Mouse (Mus musculus) kidney, postnatal 10 days (tissue): ENCODE data around the gene Zfr.

ENCODE experiments used
- DNase-seq: peaks from one replicate; pipeline ENCODE4 v3.0.0; 2021; ENCODE audit warnings: mixed read lengths

Zfr gene

DNA sequence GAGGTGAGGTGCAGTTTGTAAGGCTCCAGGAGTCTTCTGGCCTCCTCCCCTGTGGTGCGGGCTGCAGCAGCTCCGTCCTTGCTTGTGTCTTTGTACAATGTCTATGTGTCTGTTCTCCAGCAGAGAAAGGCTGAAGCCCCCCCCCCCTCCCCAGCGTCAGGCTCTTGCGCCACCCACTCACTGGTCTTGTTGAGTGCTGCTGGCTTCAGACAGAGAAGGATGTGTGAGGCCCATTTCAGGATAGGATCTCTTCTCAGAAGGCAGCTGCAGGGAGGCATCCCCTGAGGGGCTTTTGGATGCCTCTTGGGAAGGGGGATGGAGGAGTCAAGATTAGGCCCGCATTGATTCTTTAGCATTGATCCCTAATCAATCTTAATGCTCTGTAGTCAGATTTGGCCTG lies 100.2 kb downstream of the Zfr start:
- no peak for DNase-seq

DNA sequence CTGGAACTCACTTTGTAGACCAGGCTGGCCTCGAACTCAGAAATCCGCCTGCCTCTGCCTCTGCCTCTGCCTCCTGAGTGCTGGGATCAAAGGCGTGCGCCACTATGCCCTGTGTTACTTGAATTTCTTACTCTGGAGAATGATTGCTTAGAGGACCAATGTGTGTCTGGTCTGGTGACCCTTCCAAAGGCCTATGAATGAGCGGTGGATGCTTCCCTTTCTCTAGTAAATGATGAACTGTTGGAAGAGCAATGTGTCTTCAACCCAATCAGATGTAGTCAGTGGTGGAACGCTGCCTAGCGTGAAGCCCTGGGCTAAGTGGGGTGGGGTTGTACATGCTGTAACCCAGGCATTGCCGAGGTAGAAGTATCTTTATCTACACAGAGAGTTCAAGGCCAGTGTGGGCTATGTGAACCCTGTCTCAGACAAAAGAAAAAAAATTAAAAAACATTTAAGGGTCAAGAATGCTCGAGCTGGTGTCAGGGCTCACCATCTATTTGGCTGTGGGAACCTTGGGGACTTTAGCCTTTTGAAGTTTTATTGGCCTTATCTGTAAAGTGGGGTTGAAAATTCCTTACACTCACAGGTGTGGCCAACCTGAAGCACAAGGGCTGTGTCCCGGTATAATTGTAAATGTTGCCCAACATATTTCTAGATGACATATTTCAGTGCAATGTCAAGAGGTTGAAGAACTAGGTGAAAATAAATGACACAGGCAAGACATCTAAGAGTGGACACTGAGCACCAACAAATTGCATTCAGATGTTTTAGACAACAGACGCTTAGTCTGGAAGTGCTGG lies 101.2 kb downstream of the Zfr start:
- DNase-seq: no peak

DNA sequence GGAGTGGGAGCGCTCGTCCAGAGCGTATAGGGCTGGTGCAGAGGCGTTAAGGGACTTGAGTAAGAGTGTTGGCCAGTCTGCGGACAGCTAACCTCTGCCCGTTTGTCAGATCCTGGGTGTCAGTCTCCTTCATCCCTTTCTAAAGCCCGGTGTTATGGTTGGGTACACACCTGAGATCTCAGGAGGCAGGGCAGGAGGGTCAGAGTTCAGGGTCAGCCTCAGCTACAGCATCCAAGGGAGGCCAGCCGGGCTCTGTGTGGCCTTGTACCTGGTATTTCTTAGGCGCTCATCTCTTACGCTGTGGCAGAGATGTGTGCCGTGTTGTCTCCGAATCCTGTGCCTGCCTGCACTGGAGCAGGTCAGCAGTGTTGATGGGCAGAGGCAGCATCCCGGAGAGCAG lies 103.5 kb downstream of the Zfr start:
- no peak for DNase-seq

DNA sequence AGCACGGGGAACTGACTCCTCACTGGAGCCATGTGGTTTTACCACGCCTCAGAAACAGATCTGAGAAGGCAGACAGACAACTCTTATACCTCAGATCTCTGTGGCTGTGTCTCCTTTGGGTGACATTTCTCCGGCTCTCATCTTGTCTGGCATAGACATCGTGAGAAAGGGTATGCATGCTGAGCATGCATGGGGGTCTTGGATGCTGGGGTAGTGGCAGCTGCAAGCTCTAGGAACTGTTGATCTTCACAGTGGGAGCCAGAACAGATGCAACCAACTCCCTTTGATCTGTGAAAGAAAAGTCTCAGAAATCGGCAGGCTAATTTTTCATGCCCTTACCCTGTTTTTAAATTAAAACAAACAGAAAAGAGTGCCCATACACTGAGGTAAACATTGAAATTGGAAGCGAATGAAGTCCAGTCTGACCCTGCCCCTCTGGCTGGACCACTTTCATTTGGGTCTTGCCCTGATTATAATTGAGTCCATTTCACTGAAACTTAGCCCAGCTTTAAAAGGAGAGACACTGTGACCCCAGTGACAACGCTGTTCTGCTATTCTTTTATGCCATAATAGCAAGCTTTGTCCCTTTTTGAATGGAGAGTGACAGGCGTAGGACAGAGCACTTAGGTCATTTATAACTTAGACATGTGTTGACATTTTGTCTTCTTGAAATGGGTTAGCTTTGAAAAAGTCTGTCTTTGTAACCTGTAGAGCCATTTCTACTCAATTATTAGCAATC lies 105.1 kb downstream of the Zfr start:
- no peak for DNase-seq

- no peak for DNase-seq
These were observed 105.8 kb downstream of the Zfr start for GRCm38 (mm10) chr15:12223393-12223792.

- DNase-seq: no peak
These were observed 106.6 kb downstream of the Zfr start for GRCm38 (mm10) chr15:12224239-12224638.

DNA sequence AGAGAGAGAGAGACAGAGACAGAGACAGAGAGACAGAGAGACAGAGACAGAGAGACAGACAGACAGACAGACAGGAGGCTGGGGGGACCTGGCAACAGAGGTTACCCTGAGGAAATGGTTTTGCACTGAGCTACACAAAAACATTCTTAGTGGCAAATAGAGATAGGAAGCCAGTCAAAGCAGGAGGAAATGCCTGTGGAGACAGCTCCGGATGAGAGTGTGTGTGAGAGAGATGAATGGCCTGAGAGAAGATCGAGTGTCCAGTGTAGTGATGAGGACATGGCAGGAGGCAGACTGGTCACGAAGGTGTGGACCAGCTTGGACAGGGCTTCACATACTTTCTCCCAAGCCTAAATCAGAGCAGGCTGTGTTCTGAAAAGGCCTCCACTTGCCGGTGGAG lies 107.4 kb downstream of the Zfr start:
- DNase-seq: no peak

- no peak for DNase-seq
These were observed 109.3 kb downstream of the Zfr start for GRCm38 (mm10) chr15:12226908-12227307.

DNA sequence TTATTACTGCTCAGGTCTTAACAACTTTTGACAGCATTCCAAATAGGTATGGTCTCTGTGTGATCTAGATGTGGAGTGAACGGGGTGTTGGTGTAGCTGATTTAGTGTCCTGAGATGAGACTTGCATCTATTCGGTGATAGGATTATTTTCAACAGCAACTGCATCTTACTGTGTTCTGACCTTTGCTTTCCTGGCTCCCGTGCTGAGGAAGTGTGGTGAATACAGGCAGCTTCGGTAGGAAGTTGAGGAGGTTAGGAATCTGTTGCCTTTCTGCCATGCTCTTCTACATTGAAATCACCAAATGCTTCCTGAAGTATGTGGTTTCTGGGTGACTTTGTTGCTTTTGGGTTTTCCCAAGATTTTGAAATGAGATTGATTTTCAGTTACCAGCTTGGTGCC lies 109.7 kb downstream of the Zfr start:
- no peak for DNase-seq

GRCm38 (mm10) chr15:12229603-12230242 lies 112.1 kb downstream of the Zfr start:
- no peak for DNase-seq

GRCm38 (mm10) chr15:12230243-12230935 lies 112.8 kb downstream of the Zfr start:
- no peak for DNase-seq

GRCm38 (mm10) chr15:12231462-12231861 lies 113.8 kb downstream of the Zfr start:
- DNase-seq: no peak

DNA sequence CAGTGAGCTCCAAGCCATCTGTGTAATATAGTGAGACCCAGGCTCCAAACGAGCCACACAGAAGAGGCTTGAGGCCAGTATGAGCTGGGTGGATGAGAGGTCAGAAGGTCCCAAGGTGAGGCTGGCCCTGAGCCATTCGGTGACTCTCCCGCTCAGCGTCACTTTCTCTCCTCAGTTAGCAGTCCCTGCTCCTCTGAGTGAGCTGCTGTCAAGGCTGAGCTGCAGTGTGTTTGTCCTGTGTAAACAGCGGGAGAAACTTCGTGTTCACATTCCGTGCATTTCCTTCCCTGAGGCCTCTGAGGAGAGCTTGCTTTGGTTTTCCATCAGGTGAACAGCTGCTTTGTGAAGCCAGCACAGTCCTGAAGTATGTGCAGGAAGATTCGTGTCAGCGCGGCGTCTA lies 114.8 kb downstream of the Zfr start:
- no peak for DNase-seq

- no peak for DNase-seq
These were observed 115.4 kb downstream of the Zfr start for GRCm38 (mm10) chr15:12233021-12233420.
